Mouse (Mus musculus) cerebellum, postnatal 4 days (tissue): ENCODE results near the gene Rab28.
"Not testable (repeated sequence)": the region's sequence is repeated elsewhere in the genome, so short reads cannot be mapped to it uniquely, and the experiment has no call there.

ENCODE experiments used
- DNase-seq, 2 experiments: peaks; one replicate each; pipeline ENCODE4 v3.0.0; 2022; ENCODE audit warnings: low spot score in 2 of 2, mixed read lengths in 1 of 2

Gene Rab28

GRCm38 (mm10) chr5:41708051-41708630 is at the start of gene Rab28:
TSS of gene Rab28 (minus strand) at chr5:41708157.
- peak; percentile 90 to 96 for DNase-seq

GRCm38 (mm10) chr5:41757338-41757737 is 49.4 kb upstream of the Rab28 start:
- DNase-seq, result no peak

GRCm38 (mm10) chr5:41756396-41756795 is 48.4 kb upstream of the Rab28 start:
- no peak for DNase-seq

GRCm38 (mm10) chr5:41755373-41755960 is 47.5 kb upstream of the Rab28 start:
- DNase-seq, result no peak

GRCm38 (mm10) chr5:41754836-41755235 is 46.9 kb upstream of the Rab28 start:
- no peak for DNase-seq

- no peak for DNase-seq
Observed at GRCm38 (mm10) chr5:41754226-41754775, 46.3 kb upstream of the Rab28 start.

GRCm38 (mm10) chr5:41752721-41753120 is 44.8 kb upstream of the Rab28 start:
- DNase-seq, result no peak

GRCm38 (mm10) chr5:41744898-41745780 is 37.2 kb upstream of the Rab28 start:
- no peak for DNase-seq

GRCm38 (mm10) chr5:41744234-41744633 is 36.3 kb upstream of the Rab28 start:
- no peak for DNase-seq

- no peak for DNase-seq
Observed at GRCm38 (mm10) chr5:41738817-41739216, 30.9 kb upstream of the Rab28 start.

- no peak for DNase-seq
Observed at GRCm38 (mm10) chr5:41737039-41737438, 29.1 kb upstream of the Rab28 start.

GRCm38 (mm10) chr5:41727017-41727416 is 19.1 kb upstream of the Rab28 start:
- DNase-seq, result no peak

GRCm38 (mm10) chr5:41725573-41725972 is 17.6 kb upstream of the Rab28 start:
- DNase-seq, result no peak

- peak in 1 of 2 experiments; percentile 20 for DNase-seq
Observed at GRCm38 (mm10) chr5:41707115-41708015, 592 bp downstream of the Rab28 start.

GRCm38 (mm10) chr5:41706777-41707114 is 1.2 kb downstream of the Rab28 start:
- no peak for DNase-seq

- DNase-seq, result not testable (repeated sequence)
Observed at GRCm38 (mm10) chr5:41701085-41701484, 6.9 kb downstream of the Rab28 start.

GRCm38 (mm10) chr5:41697958-41698357 is 10.0 kb downstream of the Rab28 start:
- no peak for DNase-seq

- no peak for DNase-seq
Observed at GRCm38 (mm10) chr5:41685016-41685415, 22.9 kb downstream of the Rab28 start.

- no peak for DNase-seq
Observed at GRCm38 (mm10) chr5:41683976-41684375, 24.0 kb downstream of the Rab28 start.

GRCm38 (mm10) chr5:41666012-41666411 is 41.9 kb downstream of the Rab28 start:
- no peak for DNase-seq

GRCm38 (mm10) chr5:41636793-41637192 is 71.2 kb downstream of the Rab28 start:
- DNase-seq, result no peak
